Mouse (Mus musculus): ENCODE results near the gene Rrm2. TPM values are rescaled to one million over a fixed set of nuclear protein-coding genes. Genes with fewer than 3 reads are reported as not detected.

Gene Rrm2
- 439 and 485 TPM in 2 replicates for polyA plus RNA-seq (2014; fragmentation: Nextera tagmentation; extraction: Ambion mirVana)

DNA sequence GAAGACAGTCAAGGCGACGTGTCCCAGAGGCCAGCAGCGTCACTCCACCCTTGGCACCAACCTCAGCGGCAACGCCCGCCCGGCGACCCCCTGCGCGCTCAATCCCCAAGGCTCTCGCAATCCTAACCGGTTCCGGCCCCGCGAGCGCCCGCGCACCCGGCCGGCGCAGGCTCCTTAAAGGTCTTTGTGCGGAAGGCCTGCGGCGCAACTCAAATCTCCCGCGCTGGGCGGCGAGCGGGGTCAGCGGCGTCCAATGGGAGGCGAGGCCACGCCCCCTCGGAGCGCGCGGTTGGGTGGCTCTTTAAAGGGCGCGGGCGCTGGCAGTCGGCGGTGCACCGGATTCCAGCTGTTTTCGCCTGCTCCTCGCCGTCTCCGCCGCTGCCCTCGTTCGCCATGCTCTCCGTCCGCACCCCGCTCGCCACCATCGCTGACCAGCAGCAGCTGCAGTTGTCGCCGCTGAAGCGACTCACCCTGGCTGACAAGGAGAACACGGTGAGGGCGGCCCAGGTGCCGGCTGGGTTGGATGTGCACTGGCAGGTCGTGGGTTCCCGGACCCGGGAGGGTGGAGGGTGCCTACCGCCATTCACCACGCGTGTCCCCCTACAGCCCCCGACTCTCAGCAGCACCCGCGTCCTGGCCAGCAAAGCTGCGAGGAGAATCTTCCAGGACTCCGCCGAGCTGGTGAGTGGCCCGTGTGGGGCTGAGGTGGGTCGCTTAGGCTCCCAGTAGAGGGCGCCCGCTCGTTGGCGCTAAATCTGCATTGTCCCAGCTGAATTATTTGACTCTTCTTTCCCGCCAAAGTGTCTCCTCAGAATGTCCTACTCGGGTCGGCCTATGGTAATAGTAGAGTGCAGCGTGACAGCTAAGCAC is at the start of gene Rrm2:
Gene Rrm2 (plus strand): TSS at position 288 of the 870 bp plus-strand sequence.
- Histone ChIP-seq H3K9ac (ENCODE audit: low read length) (peak within 1 kb of the TSS; percentile 97), H3K4me2 (ENCODE audit: low read depth, severe bottlenecking) (peak within 1 kb of the TSS; percentile 66), H3K9me3 (ENCODE audit: control insufficient read depth, low read length) (no peaks in the 10 kb centered on the region), H3K4me1 (ENCODE audit: control insufficient read depth, insufficient read depth, low read length) (peaks cover 12% of the 10 kb centered on the region; the same call in 1 of the 2 replicates), H3K27me3 (ENCODE audit: control insufficient read depth, insufficient read depth, low read length) (no peaks in the 10 kb centered on the region), H3K27ac (replicated peaks; ENCODE audit: low read depth, low read length) (peak within 1 kb of the TSS; percentile 80), H3K4me3 (ENCODE audit: low read depth, low read length) (peak within 1 kb of the TSS; percentile 90), H3K36me3 (ENCODE audit: control insufficient read depth, insufficient read depth, low read length) (peaks cover 20% of the 10 kb centered on the region)
- peak; percentile 90 for ATAC-seq (ENCODE audit: insufficient number of reproducible peaks, low FRiP score, low TSS enrichment, low read depth)
- WGBS = under 1% methylated on average over 76 of the region's 83 CpGs
- peak; percentile 98 for DNase-seq (ENCODE audit: low spot score)

DNA sequence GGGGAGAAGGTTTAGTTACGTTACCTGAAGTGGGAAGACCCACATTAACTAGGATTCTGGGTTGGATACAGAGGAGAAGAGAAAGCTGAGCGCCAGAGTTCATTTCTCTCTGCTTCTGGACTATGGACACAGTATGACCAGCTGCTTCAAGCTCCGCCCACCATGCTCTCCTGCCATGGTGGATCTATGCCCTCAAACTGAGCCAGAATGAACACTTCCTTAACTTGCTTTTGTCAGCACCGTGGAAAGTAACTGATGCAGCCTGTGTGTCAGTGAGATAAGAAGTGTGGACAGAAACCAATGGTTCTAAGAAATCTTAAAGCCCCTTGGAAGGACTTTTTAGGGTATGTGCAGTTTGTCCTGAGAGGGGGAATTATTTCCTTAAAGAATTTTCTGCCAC is 49.0 kb upstream of the Rrm2 start:
- Histone ChIP-seq H3K4me3 (ENCODE audit: low read depth, low read length) (no peak overlapping the region), H3K27me3 (ENCODE audit: control insufficient read depth, insufficient read depth, low read length) (no peaks in the 10 kb centered on the region), H3K36me3 (ENCODE audit: control insufficient read depth, insufficient read depth, low read length) (peaks cover 9% of the 10 kb centered on the region; the same call in 1 of the 2 replicates), H3K9ac (ENCODE audit: low read length) (no peak overlapping the region), H3K27ac (replicated peaks; ENCODE audit: low read depth, low read length) (no peak overlapping the region), H3K4me1 (ENCODE audit: control insufficient read depth, insufficient read depth, low read length) (no peaks in the 10 kb centered on the region), H3K4me2 (ENCODE audit: low read depth, severe bottlenecking) (no peak overlapping the region), H3K9me3 (ENCODE audit: control insufficient read depth, low read length) (no peaks in the 10 kb centered on the region)
- WGBS = 96% methylated on average over 4 of the region's 4 CpGs
- no peak for ATAC-seq (ENCODE audit: insufficient number of reproducible peaks, low FRiP score, low TSS enrichment, low read depth)
- no peak for DNase-seq (ENCODE audit: low spot score)

DNA sequence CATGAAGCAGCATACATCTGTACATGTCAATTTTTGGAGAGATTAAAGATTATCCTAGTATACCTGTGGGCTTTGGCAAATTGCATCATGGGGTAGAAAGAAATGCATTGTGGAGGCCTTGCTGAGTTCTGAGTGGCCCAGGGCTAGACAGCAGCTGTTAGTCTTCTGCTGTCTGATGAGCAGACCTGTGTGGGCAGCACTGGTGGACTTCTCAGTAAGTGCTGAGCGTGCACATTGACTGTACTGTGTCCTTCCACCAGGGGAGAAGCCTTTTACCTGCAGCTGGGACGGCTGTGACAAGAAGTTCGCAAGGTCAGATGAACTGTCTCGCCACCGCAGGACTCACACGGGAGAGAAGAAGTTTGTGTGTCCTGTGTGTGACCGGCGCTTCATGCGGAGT is 48.1 kb upstream of the Rrm2 start:
- no peaks in the 10 kb centered on the region for H3K9me3 ChIP-seq (ENCODE audit: control insufficient read depth, low read length)
- ATAC-seq (ENCODE audit: insufficient number of reproducible peaks, low FRiP score, low TSS enrichment, low read depth) (no peak), DNase-seq (ENCODE audit: low spot score) (no peak)
- H3K9ac ChIP-seq (ENCODE audit: low read length) = no peak overlapping the region
- H3K27me3 ChIP-seq (ENCODE audit: control insufficient read depth, insufficient read depth, low read length) = no peaks in the 10 kb centered on the region
- no peak overlapping the region for H3K4me2 ChIP-seq (ENCODE audit: low read depth, severe bottlenecking)
- H3K4me1 ChIP-seq (ENCODE audit: control insufficient read depth, insufficient read depth, low read length) = no peaks in the 10 kb centered on the region
- peaks cover 7% of the 10 kb centered on the region; the same call in 1 of the 2 replicates for H3K36me3 ChIP-seq (ENCODE audit: control insufficient read depth, insufficient read depth, low read length)
- 93% methylated on average over 9 of the region's 9 CpGs for WGBS
- H3K4me3 ChIP-seq (ENCODE audit: low read depth, low read length) = no peak overlapping the region
- no peak overlapping the region for H3K27ac ChIP-seq (replicated peaks; ENCODE audit: low read depth, low read length)

DNA sequence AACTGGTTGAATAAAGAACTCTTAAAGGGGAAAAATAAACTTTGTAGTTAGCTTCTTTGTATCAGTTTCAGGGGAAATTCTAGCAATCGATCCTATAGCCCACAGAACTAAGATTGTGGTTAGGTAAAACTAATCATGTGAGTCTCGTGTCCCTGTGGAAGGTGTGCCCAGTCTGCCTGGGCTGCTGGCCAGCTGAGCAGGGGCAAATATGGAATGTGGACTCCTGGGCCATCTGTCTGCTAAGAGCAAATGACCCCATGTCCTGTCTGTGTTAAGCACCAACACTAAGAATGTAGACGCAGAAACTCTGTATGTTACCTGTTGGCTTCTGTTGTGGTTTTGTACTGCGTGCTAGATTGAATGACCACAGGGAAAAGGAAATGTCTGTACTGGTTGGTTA is 46.9 kb upstream of the Rrm2 start:
- Histone ChIP-seq H3K9ac (ENCODE audit: low read length) (no peak overlapping the region), H3K27me3 (ENCODE audit: control insufficient read depth, insufficient read depth, low read length) (no peaks in the 10 kb centered on the region), H3K27ac (replicated peaks; ENCODE audit: low read depth, low read length) (no peak overlapping the region), H3K4me2 (ENCODE audit: low read depth, severe bottlenecking) (no peak overlapping the region), H3K9me3 (ENCODE audit: control insufficient read depth, low read length) (no peaks in the 10 kb centered on the region), H3K36me3 (ENCODE audit: control insufficient read depth, insufficient read depth, low read length) (peaks cover 5% of the 10 kb centered on the region; the same call in 1 of the 2 replicates), H3K4me3 (ENCODE audit: low read depth, low read length) (no peak overlapping the region), H3K4me1 (ENCODE audit: control insufficient read depth, insufficient read depth, low read length) (no peaks in the 10 kb centered on the region)
- ATAC-seq (ENCODE audit: insufficient number of reproducible peaks, low FRiP score, low TSS enrichment, low read depth) (no peak), DNase-seq (ENCODE audit: low spot score) (no peak)
- 89% methylated on average over 4 of the region's 4 CpGs for WGBS

DNA sequence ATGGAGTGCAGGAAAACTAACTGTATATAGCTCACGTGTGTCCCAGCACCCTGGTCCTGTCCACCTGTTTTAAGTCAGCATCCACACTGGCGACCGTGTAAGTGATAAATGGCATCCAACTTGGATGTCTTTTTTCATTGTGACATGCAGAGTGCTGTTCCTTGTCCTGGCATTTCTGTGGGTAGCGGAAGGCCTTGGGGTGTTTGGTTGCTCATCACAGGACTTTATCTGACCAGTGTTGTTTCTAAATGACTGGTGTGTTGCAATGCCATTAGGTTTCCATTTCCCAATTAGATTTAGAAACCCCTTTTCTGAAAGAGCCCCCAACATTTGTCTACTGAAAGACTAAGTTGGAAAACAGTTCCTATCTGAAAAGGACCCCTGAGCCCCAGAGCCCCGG is 45.9 kb upstream of the Rrm2 start:
- no peak overlapping the region for H3K4me2 ChIP-seq (ENCODE audit: low read depth, severe bottlenecking)
- no peaks in the 10 kb centered on the region for H3K9me3 ChIP-seq (ENCODE audit: control insufficient read depth, low read length)
- H3K4me3 ChIP-seq (ENCODE audit: low read depth, low read length) = no peak overlapping the region
- ATAC-seq (ENCODE audit: insufficient number of reproducible peaks, low FRiP score, low TSS enrichment, low read depth) = no peak
- H3K27ac ChIP-seq (replicated peaks; ENCODE audit: low read depth, low read length) = no peak overlapping the region
- peaks cover 5% of the 10 kb centered on the region; the same call in 1 of the 2 replicates for H3K36me3 ChIP-seq (ENCODE audit: control insufficient read depth, insufficient read depth, low read length)
- H3K9ac ChIP-seq (ENCODE audit: low read length) = no peak overlapping the region
- WGBS = 83% methylated on average over 5 of the region's 5 CpGs
- H3K27me3 ChIP-seq (ENCODE audit: control insufficient read depth, insufficient read depth, low read length) = no peaks in the 10 kb centered on the region
- DNase-seq (ENCODE audit: low spot score) = no peak
- no peaks in the 10 kb centered on the region for H3K4me1 ChIP-seq (ENCODE audit: control insufficient read depth, insufficient read depth, low read length)

DNA sequence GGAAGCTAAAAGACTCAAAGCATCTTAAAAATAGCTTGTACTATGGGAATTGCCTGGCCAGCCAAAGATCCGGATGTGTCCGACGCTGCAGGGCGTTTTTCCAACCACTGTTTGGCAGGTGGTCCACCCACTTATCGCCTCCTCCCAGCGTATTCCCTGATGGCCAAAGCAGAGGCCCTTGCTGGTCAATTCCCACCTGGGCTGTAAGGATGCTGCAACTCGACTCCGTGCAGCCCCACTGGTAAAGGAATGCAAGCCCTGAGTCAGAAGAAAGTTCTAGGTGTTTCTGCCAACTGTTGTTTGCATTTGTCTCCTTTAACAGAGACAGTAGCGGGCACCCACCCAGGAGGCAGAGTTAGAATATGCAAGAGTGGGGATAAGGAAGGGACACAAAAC is 27.9 kb upstream of the Rrm2 start:
- no peak for ATAC-seq (ENCODE audit: insufficient number of reproducible peaks, low FRiP score, low TSS enrichment, low read depth)
- Histone ChIP-seq H3K9me3 (ENCODE audit: control insufficient read depth, low read length) (no peaks in the 10 kb centered on the region), H3K4me3 (ENCODE audit: low read depth, low read length) (peak overlapping the region; percentile 50), H3K36me3 (ENCODE audit: control insufficient read depth, insufficient read depth, low read length) (no peaks in the 10 kb centered on the region), H3K9ac (ENCODE audit: low read length) (no peak overlapping the region), H3K4me1 (ENCODE audit: control insufficient read depth, insufficient read depth, low read length) (no peaks in the 10 kb centered on the region; the same call in 1 of the 2 replicates), H3K27ac (replicated peaks; ENCODE audit: low read depth, low read length) (no peak overlapping the region), H3K27me3 (ENCODE audit: control insufficient read depth, insufficient read depth, low read length) (peaks cover 25% of the 10 kb centered on the region), H3K4me2 (ENCODE audit: low read depth, severe bottlenecking) (peak overlapping the region; percentile 96; the same call in 1 of the 2 replicates)
- WGBS = 13% methylated on average over 9 of the region's 9 CpGs
- no peak for DNase-seq (ENCODE audit: low spot score)

DNA sequence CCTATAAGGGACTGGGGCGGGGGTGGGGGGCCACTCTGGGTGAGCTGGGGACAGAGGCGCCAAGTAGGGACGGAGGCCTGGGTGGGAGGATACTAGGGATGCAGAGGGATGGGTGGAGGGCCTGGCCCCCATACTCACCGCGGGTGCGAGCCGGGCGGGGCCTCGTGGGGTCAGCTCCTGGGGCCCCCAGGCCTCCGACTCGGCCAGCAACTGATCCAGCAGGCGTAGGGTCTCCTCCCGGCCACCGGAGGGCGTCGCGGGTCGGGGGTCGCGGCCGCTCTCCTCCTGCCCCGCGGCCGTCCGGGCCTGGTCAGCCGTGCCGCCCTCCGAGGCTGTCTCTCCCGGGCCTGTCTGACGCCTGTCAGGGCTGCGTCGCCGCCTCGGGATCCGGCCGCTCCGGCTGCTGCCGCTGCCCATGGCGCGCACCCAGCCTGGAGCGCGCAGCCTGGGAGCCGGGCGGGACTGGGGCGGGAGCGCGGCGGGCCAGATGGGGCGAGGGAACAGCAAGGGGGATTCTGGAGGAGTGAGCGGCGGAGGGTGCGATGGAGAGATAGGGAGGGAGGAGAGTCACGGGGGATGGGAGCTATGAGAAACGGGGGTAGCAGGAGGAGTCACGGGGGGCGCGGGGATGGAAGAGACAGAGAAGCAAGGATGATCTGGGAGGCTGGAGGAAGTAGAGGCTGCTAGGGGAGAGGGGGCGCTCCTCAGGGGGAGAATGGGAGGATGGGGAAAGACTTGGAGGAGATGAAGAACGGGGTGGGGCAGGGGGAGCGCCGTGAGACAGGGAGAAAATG is 27.4 kb upstream of the Rrm2 start:
- DNase-seq (ENCODE audit: low spot score) = peak; percentile 52
- H3K4me1 ChIP-seq (ENCODE audit: control insufficient read depth, insufficient read depth, low read length) = no peaks in the 10 kb centered on the region; the same call in 1 of the 2 replicates
- no peaks in the 10 kb centered on the region for H3K36me3 ChIP-seq (ENCODE audit: control insufficient read depth, insufficient read depth, low read length)
- peaks cover 25% of the 10 kb centered on the region for H3K27me3 ChIP-seq (ENCODE audit: control insufficient read depth, insufficient read depth, low read length)
- H3K27ac ChIP-seq (replicated peaks; ENCODE audit: low read depth, low read length) = no peak overlapping the region
- WGBS = 2% methylated on average over 57 of the region's 61 CpGs
- H3K4me3 ChIP-seq (ENCODE audit: low read depth, low read length) = peak overlapping the region; percentile 50
- H3K4me2 ChIP-seq (ENCODE audit: low read depth, severe bottlenecking) = peak overlapping the region; percentile 96
- 0 out of 2 replicates have a peak, but pooled peaks have one; percentile 48 for ATAC-seq (ENCODE audit: insufficient number of reproducible peaks, low FRiP score, low TSS enrichment, low read depth)
- H3K9me3 ChIP-seq (ENCODE audit: control insufficient read depth, low read length) = no peaks in the 10 kb centered on the region
- peak overlapping the region; percentile 65 for H3K9ac ChIP-seq (ENCODE audit: low read length)

DNA sequence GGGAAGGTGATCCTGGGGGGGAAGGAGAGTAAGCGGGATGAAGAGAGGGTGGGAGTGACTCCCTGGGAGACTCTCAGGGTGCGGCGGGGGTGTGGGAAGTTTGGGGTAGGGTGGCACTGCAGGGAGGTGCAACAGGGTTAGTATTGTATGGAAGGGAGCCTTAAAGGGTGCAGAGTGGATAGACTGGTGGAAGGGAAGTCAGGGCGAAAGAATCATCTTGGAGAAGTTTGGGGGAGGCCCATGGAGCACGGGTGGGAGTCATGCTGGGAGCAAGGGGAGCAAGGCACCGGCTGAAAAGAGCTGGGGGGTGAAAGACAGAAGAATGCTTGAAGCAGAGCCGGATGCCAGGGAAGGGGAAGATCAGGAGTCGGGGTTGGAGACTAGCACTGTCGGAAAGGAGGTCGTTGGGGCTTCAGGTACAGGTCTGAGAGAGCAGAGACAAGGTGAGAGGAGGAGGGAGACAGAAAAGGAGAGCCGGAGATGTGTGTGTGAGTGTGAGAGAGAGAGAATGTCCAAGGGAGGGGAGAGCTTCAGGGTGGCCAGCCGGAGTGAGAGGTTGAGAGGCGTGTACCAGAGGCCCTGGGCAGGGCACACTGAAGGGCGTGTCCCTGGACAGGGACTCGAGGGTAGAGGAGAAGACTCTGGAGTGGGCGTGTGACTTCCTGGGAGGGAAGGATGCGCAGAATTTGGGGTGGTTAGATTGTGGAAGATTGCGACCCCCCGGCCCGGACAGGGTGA is 26.6 kb upstream of the Rrm2 start, which contains the start of gene Cys1:
Gene Cys1 (minus strand): TSS at position 528 of the 738 bp plus-strand sequence.
- H3K4me1 ChIP-seq (ENCODE audit: control insufficient read depth, insufficient read depth, low read length) = no peaks in the 10 kb centered on the region; the same call in 1 of the 2 replicates
- no peak for ATAC-seq (ENCODE audit: insufficient number of reproducible peaks, low FRiP score, low TSS enrichment, low read depth)
- H3K27ac ChIP-seq (replicated peaks; ENCODE audit: low read depth, low read length) = no peak within 1 kb of the TSS
- H3K9ac ChIP-seq (ENCODE audit: low read length) = peak within 1 kb of the TSS; percentile 65
- peak within 1 kb of the TSS; percentile 50 for H3K4me3 ChIP-seq (ENCODE audit: low read depth, low read length)
- DNase-seq (ENCODE audit: low spot score) = no peak
- H3K27me3 ChIP-seq (ENCODE audit: control insufficient read depth, insufficient read depth, low read length) = peaks cover 25% of the 10 kb centered on the region
- WGBS = 4% methylated on average over 20 of the region's 20 CpGs
- no peaks in the 10 kb centered on the region for H3K9me3 ChIP-seq (ENCODE audit: control insufficient read depth, low read length)
- H3K4me2 ChIP-seq (ENCODE audit: low read depth, severe bottlenecking) = peak within 1 kb of the TSS; percentile 96
- H3K36me3 ChIP-seq (ENCODE audit: control insufficient read depth, insufficient read depth, low read length) = no peaks in the 10 kb centered on the region

All from limb, embryonic 11.5 days (tissue).